Mouse (Mus musculus): ENCODE data around the gene Trappc12. TPM values are rescaled to one million over a fixed set of nuclear protein-coding genes. Genes with fewer than 3 reads are reported as not detected.
A peak's percentile ranks its signal among the peaks of the same experiment; 100 is the strongest.

Gene Trappc12
- polyA plus RNA-seq, 1 experiment, result 16.2 TPM

GRCm38 (mm10) chr12:28694776-28695175 is 55.5 kb downstream of the Trappc12 start:
- DNase-seq (ENCODE audit: low read depth, low spot score), result no peak
- 95% methylated on average over 7 of the region's 7 CpGs for WGBS

GRCm38 (mm10) chr12:28694231-28694630 is 56.0 kb downstream of the Trappc12 start:
- WGBS, result 92% methylated on average over 2 of the region's 2 CpGs

GRCm38 (mm10) chr12:28693738-28694137 is 56.5 kb downstream of the Trappc12 start:
- WGBS, result 69% methylated on average over 3 of the region's 3 CpGs
- no peak for DNase-seq (ENCODE audit: low read depth, low spot score)

More at GRCm38 (mm10) chr12:28694231-28694630, 56.0 kb downstream of the Trappc12 start:
- DNase-seq (ENCODE audit: low read depth, low spot score), result no peak

- WGBS, result 92% methylated on average over 7 of the region's 7 CpGs
- DNase-seq (ENCODE audit: low read depth, low spot score), result no peak
Observed at GRCm38 (mm10) chr12:28690730-28691129, 59.5 kb downstream of the Trappc12 start.

GRCm38 (mm10) chr12:28688996-28689395 is 61.3 kb downstream of the Trappc12 start:
- 85% methylated on average over 6 of the region's 6 CpGs for WGBS
- no peak for DNase-seq (ENCODE audit: low read depth, low spot score)

GRCm38 (mm10) chr12:28686199-28686879 is 63.9 kb downstream of the Trappc12 start:
- 55% methylated on average over 8 of the region's 8 CpGs for WGBS
- DNase-seq (ENCODE audit: low read depth, low spot score), result no peak

GRCm38 (mm10) chr12:28685771-28686170 is 64.5 kb downstream of the Trappc12 start:
- no peak for DNase-seq (ENCODE audit: low read depth, low spot score)
- 70% methylated on average over 3 of the region's 3 CpGs for WGBS

GRCm38 (mm10) chr12:28684674-28685073 is 65.6 kb downstream of the Trappc12 start:
- no peak for DNase-seq (ENCODE audit: low read depth, low spot score)
- WGBS, result 70% methylated on average over 1 of the region's 1 CpGs

- DNase-seq (ENCODE audit: low read depth, low spot score), result no peak
- 38% methylated on average over 5 of the region's 5 CpGs for WGBS
Observed at GRCm38 (mm10) chr12:28675925-28676209, 74.4 kb downstream of the Trappc12 start.

GRCm38 (mm10) chr12:28675121-28675924 is 74.9 kb downstream of the Trappc12 start, which contains the start of gene Adi1:
TSS of gene Adi1 (plus strand) at chr12:28675231.
- WGBS, result 2% methylated on average over 53 of the region's 53 CpGs
- peak; percentile 80 for DNase-seq (ENCODE audit: low read depth, low spot score)

GRCm38 (mm10) chr12:28674038-28674720 is 76.1 kb downstream of the Trappc12 start:
- no peak for DNase-seq (ENCODE audit: low read depth, low spot score)
- WGBS, result 73% methylated on average over 10 of the region's 10 CpGs

- 8% methylated on average over 8 of the region's 8 CpGs for WGBS
Observed at GRCm38 (mm10) chr12:28667287-28667686, 83.0 kb downstream of the Trappc12 start.

GRCm38 (mm10) chr12:28666734-28667133 is 83.5 kb downstream of the Trappc12 start:
- WGBS, result 19% methylated on average over 4 of the region's 4 CpGs
- DNase-seq (ENCODE audit: low read depth, low spot score), result no peak

More at GRCm38 (mm10) chr12:28667287-28667686, 83.0 kb downstream of the Trappc12 start:
- DNase-seq (ENCODE audit: low read depth, low spot score), result no peak

GRCm38 (mm10) chr12:28662628-28663027 is 87.6 kb downstream of the Trappc12 start:
- WGBS, result 86% methylated on average over 4 of the region's 4 CpGs
- DNase-seq (ENCODE audit: low read depth, low spot score), result no peak

GRCm38 (mm10) chr12:28649141-28650110 is 100.8 kb downstream of the Trappc12 start, which contains the start of gene Rnaseh1:
TSS of gene Rnaseh1 (plus strand) at chr12:28649602.
- peak; percentile 63 for DNase-seq (ENCODE audit: low read depth, low spot score)
- WGBS, result 2% methylated on average over 52 of the region's 52 CpGs

All from large intestine, adult 2 months (tissue).